Mouse (Mus musculus): ENCODE results near the gene Rnf145. TPM values are rescaled to one million over a fixed set of nuclear protein-coding genes. Genes with fewer than 3 reads are reported as not detected.

Gene Rnf145
- 38.1 TPM for polyA plus RNA-seq (2014; fragmentation: Illumina TruSeq; extraction: RNeasy Lipid Tissue Mini Kit (QIAGEN cat#74804); ENCODE audit: insufficient read depth, low read depth, low replicate concordance)

DNA sequence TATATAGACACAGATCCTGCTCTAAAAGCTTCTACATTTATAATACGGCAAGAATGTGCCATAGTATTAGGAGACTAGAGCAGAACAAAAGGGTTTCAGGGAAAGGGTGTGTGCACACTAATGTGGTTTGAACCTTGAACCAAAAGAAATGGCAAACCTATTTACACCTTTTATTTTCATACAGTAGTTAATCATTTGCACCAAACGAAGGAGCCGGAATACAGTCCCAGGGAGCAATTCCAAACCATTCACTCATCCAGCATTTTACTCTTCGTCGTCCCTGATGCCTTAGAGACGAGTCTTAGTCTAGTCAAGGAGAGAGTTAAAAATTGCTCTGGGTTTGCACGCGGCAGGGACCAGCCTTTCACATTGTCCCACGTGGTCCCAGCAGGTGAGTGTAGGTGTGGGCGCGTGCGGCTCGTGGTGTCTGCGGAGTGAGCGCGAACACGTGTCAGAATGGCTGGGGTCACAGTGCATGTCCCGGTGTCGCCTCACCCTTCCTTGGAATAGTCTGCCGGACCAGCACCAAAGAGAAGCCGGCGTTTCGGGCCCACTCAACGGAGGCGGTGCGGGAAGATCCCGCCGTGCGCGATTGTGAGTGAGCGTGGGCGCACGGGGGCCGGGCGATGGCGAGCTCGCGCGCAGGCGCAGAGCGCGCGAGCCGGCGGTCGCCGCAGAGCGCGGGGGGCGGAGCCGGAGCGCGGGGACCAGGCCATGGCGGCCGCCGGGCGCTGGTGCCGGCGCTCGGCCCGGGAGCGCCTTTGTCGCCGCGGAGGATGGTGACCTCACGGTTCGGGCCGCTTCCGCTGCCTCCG is at the start of gene Rnf145:
Rnf145 (plus strand) TSS at position 684 of the 815 bp plus-strand sequence.

DNA sequence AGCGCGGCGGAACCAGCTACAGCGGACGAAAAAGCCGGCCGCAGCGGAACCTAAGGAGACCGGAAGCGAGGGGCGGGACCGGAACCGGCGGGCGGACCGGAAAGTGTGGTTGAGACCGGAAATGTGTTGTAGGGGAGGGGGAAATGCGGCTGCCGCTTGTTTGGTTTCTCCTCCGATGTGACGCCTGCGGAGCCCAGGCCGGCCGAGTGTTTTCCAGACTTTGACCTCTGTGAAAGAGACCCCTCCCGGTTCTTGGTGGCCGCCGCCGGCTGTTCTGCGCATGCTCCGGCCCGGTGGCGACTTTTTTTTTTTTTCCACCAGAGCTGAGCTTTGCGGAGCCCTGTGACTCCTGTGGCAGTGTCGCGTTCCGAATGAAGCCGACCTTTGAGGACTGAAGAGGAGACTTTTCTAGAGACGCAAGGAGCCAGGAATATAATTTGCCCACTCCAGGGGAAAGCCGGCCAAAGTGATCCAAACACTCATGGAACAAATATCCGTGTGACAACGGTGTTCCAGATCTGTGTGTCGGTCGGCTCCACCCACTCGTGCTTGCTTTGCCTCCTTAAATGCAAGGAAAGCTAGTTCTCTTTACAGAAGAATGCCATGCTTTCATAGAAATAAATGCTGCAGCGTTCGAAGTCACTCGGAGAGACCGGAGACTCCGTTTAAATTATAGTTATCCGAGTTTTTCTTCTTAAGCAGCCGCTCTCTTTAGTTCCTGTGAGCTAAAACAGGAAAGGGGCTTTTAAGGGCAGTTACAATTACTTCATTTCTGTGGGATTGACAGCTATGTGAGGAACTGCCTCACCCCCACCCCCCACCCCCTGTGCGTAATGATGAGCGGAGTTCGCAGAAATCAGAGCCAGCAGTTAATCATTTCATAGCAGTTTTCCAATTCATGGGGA is 48.1 kb upstream of the Rnf145 start, which contains the start of gene Ublcp1:
Ublcp1 (minus strand) TSS at position 67 of the 905 bp plus-strand sequence.

Other genes with a start within 250 kb of the Rnf145 start
- gene Il12b, start 118.9 kb upstream of the Rnf145 start, polyA plus RNA-seq (2014; fragmentation: Illumina TruSeq; extraction: RNeasy Lipid Tissue Mini Kit (QIAGEN cat#74804); ENCODE audit: insufficient read depth, low read depth, low replicate concordance), result 0.29 TPM
- gene Ublcp1, start 48.5 kb upstream of the Rnf145 start, polyA plus RNA-seq (2014; fragmentation: Illumina TruSeq; extraction: RNeasy Lipid Tissue Mini Kit (QIAGEN cat#74804); ENCODE audit: insufficient read depth, low read depth, low replicate concordance), result 37.8 TPM
- gene Ebf1, start 98.4 kb downstream of the Rnf145 start, polyA plus RNA-seq (2014; fragmentation: Illumina TruSeq; extraction: RNeasy Lipid Tissue Mini Kit (QIAGEN cat#74804); ENCODE audit: insufficient read depth, low read depth, low replicate concordance), result 2.9 TPM